ENCODE assay signal across 23 mouse cellular contexts in genomic region chr2:172274662-172275061, GRCm38 (mm10). TPM values are rescaled to one million over a fixed set of nuclear protein-coding genes. Genes with fewer than 3 reads are reported as not detected.
DNase-seq lines count a peak whose midpoint lies in the region; TF ChIP-seq lines count a peak whose summit lies in the region.
"Had no signal": no experiment of that assay in that cellular context is flagged by ENCODE, and none has a peak within 500 bp of the region (broad histone marks: within the 10 kb centered on the region; RNA-seq: fewer than 3 reads in every experiment).

No protein-coding gene starts in this region.

- no peak for TF ChIP-seq POLR2A in thymus, adult 2 months (IDR thresholded peaks at IDR 0.05; ENCODE audit: control insufficient read depth, extremely low read depth, insufficient read depth, low read length, poor library complexity)
- TF ChIP-seq POLR2A in MEL (IDR thresholded peaks at IDR 0.05; ENCODE audit: control insufficient read depth in 1 of 2, insufficient read depth in 1 of 2, low read depth in 1 of 2, low read length in 2 of 2, poor library complexity in 1 of 2), result peak in 1 of 2 experiments; percentile 55; a peak in 1 of 4 replicates

- WGBS in thymus, adult 2 months, result 40% methylated on average over 8 of the region's 8 CpGs

- H3K4me1 ChIP-seq in thymus, adult 2 months (replicated peaks; ENCODE audit: control insufficient read depth, insufficient read depth, low read length), result no peaks in the 10 kb centered on the region
- H3K4me1 ChIP-seq in MEL (ENCODE audit: control insufficient read depth in 1 of 2, insufficient read depth in 2 of 2, low read length in 2 of 2), result peaks cover 10 to 24% of the 10 kb centered on the region in 2 experiments
- H3K4me1 ChIP-seq: intestine, embryonic 15.5 days had no signal

- no peak for TF ChIP-seq CTCF in thymus, adult 2 months (IDR thresholded peaks at IDR 0.05; ENCODE audit: borderline replicate concordance, control insufficient read depth, extremely low read depth, insufficient read depth, low read length, poor library complexity)
- no peak for TF ChIP-seq CTCF in MEL (IDR thresholded peaks at IDR 0.05 in 2 of 3, conservative IDR thresholded peaks at IDR 0.05 in 1 of 3; ENCODE audit: control insufficient read depth in 1 of 3, insufficient read depth in 1 of 3, low read depth in 2 of 3, low read length in 3 of 3, poor library complexity in 1 of 3, severe bottlenecking in 1 of 3)

- DNase-seq in thymus, adult 2 months, result peak; percentile 2
- no peak for DNase-seq in thymus, postnatal 0 days (ENCODE audit: low spot score)
- peak; percentile 84 for DNase-seq in MEL (ENCODE audit: low read depth, low spot score)
- peak; percentile 7 for DNase-seq in thymus, postnatal 25 days
- DNase-seq in gastrocnemius, postnatal 25 days, result no peak
- no peak for DNase-seq in cerebellum, postnatal 25 days
- DNase-seq: adrenal gland, postnatal 10 days; B cell, adult 2 months; cerebellum, adult 11 months; cerebellum, adult 8-10 months; cerebellum, postnatal 14 days; gastrocnemius, postnatal 10 days had no signal

- H3K36me3 ChIP-seq in thymus, adult 2 months (ENCODE audit: control insufficient read depth, insufficient read depth, low read length), result no peaks in the 10 kb centered on the region
- H3K36me3 ChIP-seq in MEL (ENCODE audit: control insufficient read depth in 1 of 2, insufficient read depth in 2 of 2, low read length in 2 of 2), result peaks cover 0 to 19% of the 10 kb centered on the region in 2 experiments; a peak in 2 of 4 replicates
- H3K36me3 ChIP-seq: embryonic facial prominence, embryonic 13.5 days; forebrain, embryonic 12.5 days; heart, embryonic 12.5 days; hindbrain, embryonic 10.5 days; intestine, embryonic 15.5 days had no signal

- no peak for TF ChIP-seq RAD21 in MEL (IDR thresholded peaks at IDR 0.05; ENCODE audit: low read depth, low read length)

- H3K27ac ChIP-seq in thymus, adult 2 months (ENCODE audit: control insufficient read depth, insufficient read depth, low read length), result no peak overlapping the region
- peak overlapping the region; percentile 31; the same call in 1 of the 2 replicates for H3K27ac ChIP-seq in MEL (ENCODE audit: control insufficient read depth, low read depth, low read length)
- H3K27ac ChIP-seq: embryonic facial prominence, embryonic 13.5 days; forebrain, embryonic 12.5 days; hindbrain, embryonic 10.5 days; hindbrain, embryonic 14.5 days; intestine, embryonic 15.5 days had no signal

- no peaks in the 10 kb centered on the region for H3K79me2 ChIP-seq in MEL (ENCODE audit: control insufficient read depth, insufficient read depth, low read length, poor library complexity)

- no peaks in the 10 kb centered on the region for H3K9me3 ChIP-seq in MEL (replicated peaks; ENCODE audit: insufficient read depth, low read length)
- H3K9me3 ChIP-seq: embryonic facial prominence, embryonic 13.5 days; forebrain, embryonic 12.5 days; heart, embryonic 12.5 days; hindbrain, embryonic 10.5 days; intestine, embryonic 15.5 days had no signal

- no peaks in the 10 kb centered on the region for H3K27me3 ChIP-seq in thymus, adult 2 months (ENCODE audit: control insufficient read depth, insufficient read depth, low read length)
- H3K27me3 ChIP-seq in MEL (ENCODE audit: control insufficient read depth in 1 of 2, insufficient read depth in 2 of 2, low read length in 2 of 2), result no peaks in the 10 kb centered on the region
- H3K27me3 ChIP-seq: embryonic facial prominence, embryonic 13.5 days; intestine, embryonic 15.5 days had no signal

- no peak overlapping the region for H3K4me3 ChIP-seq in thymus, adult 2 months (ENCODE audit: control insufficient read depth, insufficient read depth, low read length)
- no peak overlapping the region; a peak in 1 of 4 replicates for H3K4me3 ChIP-seq in MEL (ENCODE audit: control insufficient read depth in 1 of 2, insufficient read depth in 1 of 2, low read depth in 2 of 2, low read length in 2 of 2)
- H3K4me3 ChIP-seq: embryonic facial prominence, embryonic 13.5 days; forebrain, embryonic 12.5 days; heart, embryonic 12.5 days; hindbrain, embryonic 10.5 days; intestine, embryonic 15.5 days had no signal

- TF ChIP-seq EP300 in MEL (IDR thresholded peaks at IDR 0.05; ENCODE audit: low read depth in 1 of 2, low read length in 2 of 2), result no peak

- peak overlapping the region; percentile 32 for H3K9ac ChIP-seq in MEL (ENCODE audit: control insufficient read depth, low read depth, low read length, poor library complexity, severe bottlenecking)
- H3K9ac ChIP-seq: embryonic facial prominence, embryonic 13.5 days; forebrain, embryonic 12.5 days; heart, embryonic 12.5 days; hindbrain, embryonic 14.5 days; intestine, embryonic 15.5 days had no signal

TF ChIP-seq in MEL, 35 proteins besides CTCF, POLR2A, EP300 and RAD21:
- TF ChIP-seq TCF12 (IDR thresholded peaks at IDR 0.05; ENCODE audit: low read depth, low read length), result 0 out of 2 replicates have a peak, but pooled peaks have one; percentile 9
- TF ChIP-seq ELF1 (IDR thresholded peaks at IDR 0.05; ENCODE audit: low read depth, low read length), result peak; percentile 74
- no peak for TF ChIP-seq POLR2AphosphoS2 (IDR thresholded peaks at IDR 0.05; ENCODE audit: low read length)
- no peak for TF ChIP-seq NRF1 (IDR thresholded peaks at IDR 0.05; ENCODE audit: insufficient read depth, low read depth, low read length, poor library complexity, severe bottlenecking)
- 0 out of 2 replicates have a peak, but pooled peaks have one; percentile 37 for TF ChIP-seq MAX (IDR thresholded peaks at IDR 0.05; ENCODE audit: low read length)
- no peak; the same call in 1 of the 2 replicates for TF ChIP-seq E2F4 (IDR thresholded peaks at IDR 0.05; ENCODE audit: borderline replicate concordance, low read depth, low read length)
- peak; percentile 46; the same call in 1 of the 2 replicates for TF ChIP-seq MAZ (IDR thresholded peaks at IDR 0.05; ENCODE audit: low read depth, low read length)
- TF ChIP-seq MXI1 (IDR thresholded peaks at IDR 0.05; ENCODE audit: low read depth, low read length), result peak; percentile 33; the same call in 1 of the 2 replicates
- TF ChIP-seq JUND (IDR thresholded peaks at IDR 0.05; ENCODE audit: low read depth, low read length), result no peak
- peak; percentile 70 for TF ChIP-seq TBP (IDR thresholded peaks at IDR 0.05; ENCODE audit: low read depth, low read length)
- TF ChIP-seq HCFC1 (IDR thresholded peaks at IDR 0.05; ENCODE audit: low read depth, low read length), result peak; percentile 85
- peak; percentile 23; the same call in 1 of the 2 replicates for TF ChIP-seq ZMIZ1 (IDR thresholded peaks at IDR 0.05; ENCODE audit: low read depth, low read length)
- TF ChIP-seq MYC (IDR thresholded peaks at IDR 0.05; ENCODE audit: low read depth, low read length), result peak; percentile 29; the same call in 1 of the 2 replicates
- no peak for TF ChIP-seq CHD2 (IDR thresholded peaks at IDR 0.05; ENCODE audit: low read length)
- TF ChIP-seq NELFE (IDR thresholded peaks at IDR 0.05; ENCODE audit: low read depth, low read length), result peak; percentile 42
TF ChIP-seq in MEL: peak in this region for 10.

RNA-seq across cellular contexts. Expression of gene Mc3r, which starts 26.4 kb away (rescaled TPM):
- not detected in 2 replicates for polyA plus RNA-seq in thymus, adult 2 months (2012; rRNA removed)
- polyA plus RNA-seq in thymus, postnatal 0 days (2015; fragmentation: Nextera tagmentation; extraction: Ambion mirVana), result not detected in 2 replicates
- 0.04 TPM in 1 of 2 replicates, not detected in the other for total RNA-seq in MEL (2012; rRNA removed)
- not detected for polyA plus RNA-seq in MEL (2012; ENCODE audit: insufficient read depth in 1 of 2, insufficient read length in 2 of 2, low read depth in 1 of 2, low replicate concordance in 2 of 2, missing spikeins in 1 of 2)
- not detected for total RNA-seq in gastrocnemius, postnatal 25 days (2021)
- total RNA-seq: adrenal gland, postnatal 10 days; adrenal gland, postnatal 4 days; ES-E14; gastrocnemius, postnatal 10 days; heart, postnatal 25 days had no signal
- polyA plus RNA-seq: embryonic facial prominence, embryonic 13.5 days; forebrain, embryonic 12.5 days; gonadal fat pad, adult 2 months; heart, embryonic 12.5 days; heart, embryonic 16.5 days; hindbrain, embryonic 10.5 days; intestine, embryonic 15.5 days had no signal

Comparison
In these comparisons a context has a peak if more than half of its experiments do, and no peak if none do; other contexts are left out.
1. DNase-seq: peak in thymus, adult 2 months (single experiment), MEL (single experiment) and thymus, postnatal 25 days (single experiment); none in thymus, postnatal 0 days (single experiment), gastrocnemius, postnatal 25 days (single experiment) and cerebellum, postnatal 25 days (0 of 2).